Mouse (Mus musculus) lung, adult 18-20 months (tissue): Measurements from ENCODE around the gene Tmem220.
"Not testable (repeated sequence)": the region's sequence is repeated elsewhere in the genome, so short reads cannot be mapped to it uniquely, and the experiment has no call there.

Source experiments
- DNase-seq, 2 experiments: peaks; one replicate each; pipeline ENCODE4 v3.0.0; 2022; ENCODE audit warnings: mixed read lengths in 2 of 2

Tmem220 gene

DNA sequence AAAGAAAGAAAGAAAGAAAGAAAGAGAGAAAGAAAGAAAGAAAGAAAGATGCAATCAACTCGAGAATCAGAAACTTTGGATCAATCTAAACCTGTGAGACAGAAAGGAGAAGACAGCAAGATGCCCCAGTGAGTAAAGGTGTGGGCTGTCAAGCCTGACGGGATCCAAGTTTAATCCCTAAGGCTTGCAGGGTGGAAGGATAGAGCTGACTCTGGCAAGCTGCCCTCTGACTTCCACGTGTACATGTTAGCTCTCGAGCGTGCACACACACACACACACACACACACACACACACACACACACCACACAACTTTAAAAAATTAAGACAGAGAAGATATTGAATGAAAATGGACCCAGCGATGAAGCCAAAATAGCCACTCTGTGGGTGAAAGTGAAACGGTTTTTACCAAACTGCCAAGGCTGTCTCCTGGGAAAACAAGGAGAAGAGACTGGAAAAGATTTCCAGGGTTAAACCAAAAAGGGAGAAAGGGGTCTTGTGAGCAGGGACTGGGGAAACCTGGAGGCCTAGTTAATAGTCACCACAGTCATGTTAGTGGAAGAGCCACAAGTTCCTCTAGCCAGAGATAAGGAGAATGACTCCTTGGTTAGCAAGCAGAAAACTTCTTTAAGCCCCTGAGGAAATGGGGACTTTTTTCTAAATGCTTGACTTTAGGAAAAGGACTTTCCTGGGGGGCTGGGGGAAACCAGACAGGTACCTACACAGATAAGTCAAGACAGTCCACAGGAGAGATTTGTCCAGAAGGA is 5.1 kb upstream of the Tmem220 start:
- no peak for DNase-seq

DNA sequence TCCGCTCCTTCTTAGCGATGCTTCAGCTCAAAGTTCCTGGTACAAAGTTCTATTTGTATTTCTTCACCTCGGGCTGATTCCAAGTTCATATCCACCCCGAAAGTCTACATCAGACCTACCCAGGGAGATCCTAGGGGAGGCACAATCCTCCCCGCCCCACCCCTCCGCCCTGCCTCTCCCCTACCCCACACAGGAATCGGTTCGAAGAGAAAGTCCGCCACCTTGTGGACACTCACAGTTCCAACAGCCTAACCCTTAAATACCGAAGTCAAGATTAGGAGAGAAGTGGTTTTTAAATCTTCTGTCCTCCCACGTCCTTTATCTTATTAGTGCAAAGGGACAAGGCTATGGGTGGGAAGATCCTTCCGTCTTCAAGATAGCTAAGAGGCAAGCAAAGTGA is 4.0 kb upstream of the Tmem220 start:
- DNase-seq: peak; percentile 47 to 71

DNA sequence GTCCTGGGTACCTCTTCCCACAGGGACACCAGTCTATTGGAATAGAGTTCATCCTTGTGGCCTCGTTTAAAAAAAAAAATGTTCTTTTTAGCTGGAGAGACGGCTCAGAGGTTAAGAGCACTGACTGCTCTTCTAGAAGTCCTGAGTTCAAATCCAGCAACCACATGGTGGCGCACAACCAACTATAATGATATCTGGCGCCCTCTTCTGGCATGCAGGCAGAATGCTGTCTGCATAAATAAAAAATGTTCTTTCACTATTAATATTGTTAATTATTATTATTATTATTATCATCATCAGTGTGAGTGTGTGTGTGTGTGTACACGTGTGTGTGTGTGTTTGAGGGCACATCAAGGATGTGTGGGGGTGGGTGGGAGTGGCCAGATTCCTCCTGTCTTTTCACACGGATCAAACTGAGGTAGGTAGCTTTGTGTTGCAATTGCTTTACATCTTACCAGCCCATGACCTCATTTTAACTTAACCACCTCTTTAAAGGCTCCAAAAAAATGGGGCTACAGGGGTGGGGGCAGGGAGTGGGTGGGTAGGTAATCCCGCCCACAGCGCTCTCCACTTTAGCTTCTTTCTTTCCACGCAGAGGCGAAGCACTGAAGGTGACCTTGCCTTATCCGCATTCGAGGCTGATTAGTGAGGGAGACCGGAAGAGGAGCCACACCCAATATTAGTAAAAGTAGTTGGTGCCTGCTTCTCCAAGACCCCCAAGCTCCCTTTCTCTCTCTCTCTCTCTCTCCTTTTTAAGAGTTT is 2.4 kb upstream of the Tmem220 start:
- DNase-seq: no peak

DNA sequence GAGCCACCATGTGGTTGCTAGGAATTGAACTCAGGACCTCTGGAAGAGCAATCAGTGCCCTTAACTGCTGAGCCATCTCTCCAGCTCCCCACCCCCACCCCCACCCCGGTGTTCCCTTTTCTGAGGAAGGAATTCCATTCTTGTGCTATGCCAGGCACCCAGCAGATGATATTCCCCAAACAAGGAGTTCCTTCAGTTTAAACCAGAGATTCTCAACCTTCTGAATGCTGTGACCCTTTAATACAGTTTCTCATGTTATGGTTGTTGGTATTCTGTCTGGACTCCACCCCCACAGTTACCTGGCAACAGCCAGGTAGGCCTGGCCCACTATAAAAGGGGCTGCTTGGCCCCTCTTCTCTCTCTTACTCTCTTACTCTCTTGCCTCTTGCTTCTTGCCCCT is 1.8 kb upstream of the Tmem220 start:
- not testable (repeated sequence) for DNase-seq

DNA sequence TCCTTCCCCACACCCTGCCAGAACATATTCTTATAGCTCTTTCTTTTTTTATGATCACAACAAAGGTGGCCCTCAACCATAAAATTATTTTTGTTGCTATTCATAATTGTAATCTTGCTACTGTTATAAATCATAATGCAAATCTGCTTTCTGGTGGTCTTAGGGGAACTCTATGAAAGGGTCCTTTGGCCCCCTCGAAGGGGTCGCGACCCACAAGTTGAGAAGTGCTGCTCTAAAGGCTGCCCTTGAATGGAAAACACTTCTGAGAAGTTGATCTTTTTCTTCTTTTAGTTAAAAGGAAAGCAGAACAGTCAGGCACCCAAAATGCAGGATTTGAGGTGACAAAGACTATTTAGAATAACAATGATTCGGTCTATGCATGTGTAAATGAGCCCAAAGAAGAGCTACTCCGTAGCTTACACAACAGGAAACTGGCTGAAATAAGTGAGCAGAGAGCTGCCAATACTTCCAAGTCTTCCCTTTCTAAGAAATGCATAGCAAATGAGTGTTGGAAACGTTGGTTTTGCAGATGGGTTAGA is 1.1 kb upstream of the Tmem220 start:
- no peak for DNase-seq

DNA sequence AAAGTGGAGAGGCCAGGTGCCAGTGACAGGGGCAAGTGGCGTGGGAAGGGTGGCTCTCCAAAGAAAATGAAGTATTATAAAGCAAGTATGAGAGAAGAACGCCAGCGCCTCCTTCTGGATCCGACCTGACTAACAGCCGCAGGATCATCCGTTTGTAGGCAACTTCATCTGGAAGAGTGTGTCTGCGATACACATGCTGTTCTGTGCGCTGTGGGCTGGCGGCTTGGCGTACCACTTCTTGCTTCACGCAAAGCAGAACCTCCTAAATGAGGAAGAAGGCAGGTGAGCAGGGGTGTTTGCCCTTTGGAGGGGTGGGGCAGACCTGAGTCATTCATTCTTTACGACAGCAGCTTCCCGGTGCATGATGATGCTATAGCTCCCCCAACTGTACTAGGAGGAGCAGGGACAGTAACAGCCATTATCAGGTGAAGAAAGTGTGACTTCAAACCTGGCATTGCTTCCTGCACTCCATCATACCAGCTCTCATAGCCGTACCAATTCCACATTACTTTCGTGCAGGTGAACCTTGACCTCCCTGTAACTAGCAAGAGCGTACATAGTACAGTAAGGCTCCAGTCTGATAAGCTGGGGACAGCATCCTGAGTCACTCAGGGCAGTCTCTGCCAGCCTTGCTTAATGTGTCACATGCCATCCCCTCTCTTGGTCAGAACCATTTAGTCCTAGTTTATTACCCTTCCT is 6.1 kb downstream of the Tmem220 start:
- DNase-seq: no peak

DNA sequence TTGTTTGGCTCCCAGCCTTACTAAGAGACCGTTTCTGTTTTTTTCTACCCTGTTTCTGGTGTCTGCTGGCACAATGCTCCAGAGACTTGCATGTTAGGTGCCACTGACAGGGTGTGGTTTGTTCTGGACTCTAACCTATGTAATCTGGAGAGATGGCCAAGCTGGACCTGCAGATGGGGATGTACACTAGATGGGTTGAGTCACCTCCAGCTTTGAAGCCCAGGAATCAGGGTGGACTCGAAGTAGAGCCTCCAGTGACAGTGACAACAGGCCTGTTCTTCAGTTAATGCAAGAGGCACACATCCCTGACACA is 6.6 kb downstream of the Tmem220 start:
- no peak for DNase-seq

DNA sequence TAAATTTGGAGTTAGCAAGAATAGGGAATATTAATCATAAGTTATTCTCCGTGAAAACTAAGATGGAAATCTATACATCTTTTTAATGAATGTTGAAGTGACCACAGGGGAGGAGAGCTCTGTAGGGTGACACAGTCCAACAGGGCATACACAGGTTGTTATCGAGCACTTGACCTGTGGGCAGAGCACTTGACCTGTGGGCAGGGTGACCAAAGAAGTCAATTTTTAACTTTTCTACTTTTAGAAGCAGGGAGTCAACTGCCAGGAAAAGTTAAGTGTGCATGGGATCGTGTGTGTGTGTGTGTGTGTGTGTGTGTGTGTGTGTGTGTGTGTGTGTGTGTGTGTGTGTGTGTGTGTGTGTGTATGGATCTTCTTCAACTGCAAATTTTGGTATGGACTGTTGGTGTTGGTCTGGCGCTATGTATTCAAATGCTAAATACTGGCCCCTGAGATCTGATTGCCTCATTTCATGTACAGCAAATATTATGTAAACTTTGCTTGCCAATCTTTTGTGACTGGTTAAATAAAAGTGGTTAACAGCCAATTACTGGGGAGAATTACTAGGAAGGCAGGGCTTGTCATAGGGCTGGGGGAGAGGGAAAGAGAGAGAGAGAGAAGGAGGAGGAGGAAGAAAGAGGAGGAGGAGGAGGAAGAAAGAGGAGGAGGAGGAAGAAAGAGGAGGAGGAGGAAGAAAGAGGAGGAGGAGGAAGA is 10.0 kb downstream of the Tmem220 start:
- peak; percentile 42 to 58 for DNase-seq

DNA sequence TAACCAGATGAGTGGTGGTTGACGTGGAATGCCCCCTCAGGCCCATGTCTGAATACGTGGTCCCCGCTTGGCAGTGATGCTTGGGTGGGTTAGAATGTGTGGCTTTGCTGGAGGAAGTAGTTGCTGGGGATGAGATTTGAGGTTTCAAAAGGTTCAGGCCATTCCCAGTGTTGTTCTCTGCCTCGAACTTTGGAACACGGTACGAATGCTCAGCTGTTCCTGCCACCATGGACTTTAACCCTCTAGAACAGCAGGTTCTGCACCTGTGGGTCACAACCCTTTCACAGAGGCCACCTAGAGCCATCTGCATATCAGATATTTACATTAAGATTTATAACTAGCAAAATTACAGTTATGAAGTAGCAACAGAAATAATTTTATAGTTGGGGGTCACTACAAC is 11.3 kb downstream of the Tmem220 start:
- DNase-seq: no peak

DNA sequence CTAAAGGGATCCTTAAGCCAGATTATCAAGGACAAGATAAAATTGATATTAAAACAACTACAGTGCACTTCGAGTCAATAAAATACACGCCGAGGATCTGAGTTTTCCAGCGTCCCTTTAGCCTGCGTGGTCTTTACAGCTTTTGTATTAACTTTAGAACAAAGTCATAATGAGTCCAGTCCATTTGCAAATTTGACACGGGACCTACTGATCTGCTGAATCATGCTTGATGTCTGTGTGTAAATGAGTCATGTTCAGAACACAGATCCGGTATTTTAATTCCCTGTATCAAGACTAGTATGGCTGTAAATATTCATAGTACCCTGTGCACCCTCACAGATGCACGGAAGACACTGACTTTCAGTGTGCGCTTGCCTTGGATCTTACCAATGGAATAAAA is 11.9 kb downstream of the Tmem220 start:
- DNase-seq: no peak

DNA sequence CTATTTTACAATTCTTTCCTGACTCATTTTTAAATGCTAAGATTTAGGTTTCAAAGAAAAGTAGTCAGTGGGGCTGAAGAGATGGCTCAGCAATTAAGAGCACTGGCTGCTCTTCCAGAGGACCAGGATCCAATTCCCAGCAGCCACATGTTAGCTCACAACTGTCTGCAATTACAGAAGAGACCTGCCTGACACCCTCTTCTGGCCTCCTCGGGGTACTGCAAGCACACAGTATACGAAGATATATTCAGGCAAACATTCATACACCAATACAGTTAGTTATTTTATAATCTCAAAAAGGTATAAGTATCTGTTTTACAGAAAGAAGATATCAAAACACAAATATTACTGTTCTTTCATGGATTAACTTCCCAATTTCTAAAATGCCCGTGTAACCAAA is 14.8 kb downstream of the Tmem220 start:
- no peak for DNase-seq

DNA sequence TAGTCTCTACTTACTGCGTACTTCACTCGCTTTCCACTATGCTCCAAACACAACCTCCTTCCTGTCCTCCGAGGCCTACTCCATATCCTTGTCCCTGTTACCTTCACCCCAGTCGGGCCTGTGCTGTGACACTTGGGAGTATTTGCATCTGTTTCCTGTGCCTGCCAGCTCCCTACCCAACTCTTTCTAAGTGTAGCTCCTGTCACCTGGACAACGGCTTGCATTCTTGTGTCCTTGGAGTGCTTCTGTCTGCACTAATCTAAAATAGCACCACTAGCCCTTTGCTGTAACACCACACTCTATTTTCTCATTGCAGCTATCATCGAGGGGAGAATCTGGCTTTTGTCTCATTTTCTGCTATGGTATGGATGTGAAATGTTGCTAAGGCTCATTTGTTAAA is 15.5 kb downstream of the Tmem220 start:
- DNase-seq: no peak

DNA sequence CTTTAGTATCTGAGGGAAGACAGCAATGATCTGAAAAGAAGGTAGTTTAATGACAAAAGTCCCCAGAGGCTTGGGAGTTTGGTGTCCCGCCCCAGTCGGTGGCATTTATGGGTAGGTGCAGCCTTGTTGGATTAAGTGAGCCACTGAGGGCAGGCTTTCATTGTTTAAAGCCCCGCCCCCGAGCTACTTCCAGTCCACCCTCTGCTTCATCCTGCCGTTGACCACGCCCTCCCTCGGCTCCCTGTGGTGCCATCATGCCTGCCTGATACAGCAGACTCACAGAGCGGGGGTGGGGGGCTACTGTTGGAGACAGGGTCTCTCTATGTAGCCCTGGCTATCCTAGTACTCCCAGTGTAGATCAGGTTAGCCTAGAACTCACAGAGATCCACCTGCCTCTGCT is 18.1 kb downstream of the Tmem220 start:
- DNase-seq: no peak

DNA sequence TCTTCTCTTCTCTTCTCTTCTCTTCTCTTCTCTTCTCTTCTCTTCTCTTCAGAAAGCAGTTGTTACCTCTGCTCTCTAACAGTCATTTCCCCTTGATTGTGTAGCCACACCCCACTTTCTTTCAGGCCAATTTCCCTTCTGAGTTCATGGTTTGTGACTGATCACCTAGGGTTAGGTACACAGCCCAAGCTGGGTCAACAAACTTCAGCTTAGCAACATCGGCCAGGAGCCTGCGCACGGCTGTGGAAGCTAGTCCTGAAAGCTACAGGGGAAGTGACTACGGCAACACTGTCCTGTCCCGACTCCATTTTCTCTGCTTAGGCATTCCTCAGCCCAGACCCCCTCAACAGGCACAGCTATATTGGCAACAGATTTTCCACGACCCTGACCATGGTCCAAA is 20.0 kb downstream of the Tmem220 start:
- DNase-seq: peak; percentile 47 to 72

DNA sequence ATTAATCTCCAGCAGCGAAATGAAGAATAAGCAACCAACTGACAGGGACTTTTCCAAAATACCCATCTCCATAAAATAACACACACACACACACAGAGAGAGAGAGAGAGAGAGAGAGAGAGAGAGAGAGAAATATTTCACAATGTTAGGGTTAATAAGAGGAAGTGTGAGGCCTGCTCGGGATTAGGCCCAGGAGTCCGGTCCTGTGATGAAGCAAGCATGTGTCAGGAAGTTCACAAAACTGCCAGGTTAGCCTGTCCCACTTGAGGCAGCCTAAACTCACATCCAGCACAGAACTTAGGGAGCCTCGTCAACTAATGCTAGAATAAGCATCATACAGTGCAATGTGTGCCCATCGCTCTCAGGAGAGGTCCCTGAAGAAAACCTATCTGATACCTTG is 22.2 kb downstream of the Tmem220 start:
- DNase-seq: no peak

DNA sequence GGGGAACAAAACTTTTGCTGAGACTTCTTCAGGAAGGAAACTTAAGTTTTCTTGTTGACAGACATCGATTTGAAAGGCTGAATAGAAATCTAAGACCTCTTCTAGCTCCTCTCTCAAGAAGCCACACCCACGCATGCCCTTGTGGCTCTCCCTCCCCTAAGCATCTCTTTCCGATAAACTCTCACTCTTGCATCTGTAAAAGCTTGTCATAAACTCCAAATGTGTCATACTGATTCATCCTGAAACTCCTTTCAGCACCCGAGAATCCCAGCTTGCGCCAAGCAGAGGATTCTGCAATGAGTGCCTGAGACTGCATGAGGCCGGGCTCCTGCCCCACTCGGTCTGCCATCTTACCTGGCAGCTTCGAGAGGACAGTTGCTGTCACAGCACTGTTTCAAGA is 23.5 kb downstream of the Tmem220 start:
- no peak for DNase-seq

DNA sequence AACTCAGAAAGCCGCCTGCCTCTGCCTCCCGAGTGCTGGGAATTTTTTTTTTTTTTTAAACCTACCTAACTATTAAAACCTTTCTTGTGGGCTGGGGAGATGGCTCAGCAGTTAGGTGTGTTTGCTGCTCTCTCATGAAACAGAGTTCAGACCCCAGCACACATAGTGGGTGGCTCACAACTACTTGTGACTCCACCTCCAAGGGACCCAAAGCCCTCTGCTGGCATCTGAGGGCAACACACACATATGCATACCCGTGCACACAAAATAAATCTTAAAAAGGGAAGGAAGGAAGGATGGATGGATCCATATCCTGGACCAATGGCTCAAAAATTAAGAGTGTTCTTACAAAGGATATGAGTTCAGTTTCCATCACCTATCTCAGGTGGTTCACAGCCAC is 24.3 kb downstream of the Tmem220 start:
- no peak for DNase-seq

DNA sequence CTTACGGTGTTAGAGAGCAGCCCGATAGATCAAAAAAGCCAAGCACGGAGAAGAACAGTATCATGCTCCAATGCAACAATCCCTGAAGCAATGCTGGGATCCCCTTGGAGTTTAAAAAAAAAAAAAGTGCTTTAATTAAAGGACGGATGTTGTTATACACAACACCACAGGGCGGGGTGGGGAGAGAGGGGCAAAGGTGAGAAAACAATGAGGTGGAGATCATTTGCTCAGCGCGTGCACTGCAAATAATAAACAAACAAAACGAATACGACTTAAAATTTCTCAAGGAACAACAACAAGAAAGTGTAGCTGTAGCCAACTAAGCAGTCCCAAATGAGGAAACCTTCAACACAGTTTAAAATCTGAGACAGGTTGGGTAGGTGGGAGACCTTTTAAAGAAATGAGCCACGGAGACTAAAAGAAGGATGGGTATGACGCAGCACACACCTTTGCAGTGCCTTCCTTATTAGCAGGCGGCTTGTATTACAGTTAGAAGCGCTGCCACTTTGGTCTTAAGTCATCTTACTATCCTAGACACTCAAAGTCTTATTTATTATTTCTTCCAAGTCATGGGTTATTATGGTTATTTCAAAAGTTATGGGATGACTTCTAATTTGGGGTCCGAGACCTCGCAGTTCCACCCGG is 26.8 kb downstream of the Tmem220 start:
- DNase-seq: no peak

DNA sequence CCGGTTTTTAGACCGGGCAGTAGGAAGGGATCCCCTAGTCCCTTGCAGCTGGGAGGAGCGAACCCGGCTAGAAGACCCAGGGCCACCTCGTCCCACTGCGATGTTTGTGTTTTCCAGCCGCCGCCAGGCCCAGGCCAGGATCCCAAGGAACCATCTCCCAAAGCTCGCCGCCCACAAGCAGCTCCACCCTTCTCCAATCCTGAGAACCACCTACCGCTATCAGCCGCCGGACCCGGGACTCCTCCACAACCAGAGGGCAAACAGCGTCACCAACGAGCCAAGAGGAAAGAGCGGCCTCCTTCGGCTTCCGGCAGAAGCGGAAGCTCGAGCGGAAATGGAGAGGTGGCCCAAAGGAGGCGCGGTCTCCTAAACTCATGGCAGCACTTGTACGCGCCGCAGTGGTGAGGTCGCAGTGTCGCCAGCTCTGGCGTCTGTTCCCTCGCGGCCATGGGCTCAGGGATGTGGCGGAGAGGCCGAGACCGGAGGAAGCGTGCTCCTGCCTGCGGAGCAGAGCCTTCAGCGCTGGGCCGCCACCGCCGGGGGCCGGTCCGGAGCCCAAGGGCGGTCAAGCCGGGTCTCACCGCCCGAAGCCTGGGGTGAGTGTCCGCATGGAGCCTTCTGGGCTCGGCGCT is 27.5 kb downstream of the Tmem220 start, which contains the start of the genes Adprm and Sco1:
Gene Adprm (minus strand): TSS at position 274 of the 632 bp plus-strand sequence.
Gene Sco1 (plus strand): TSS at position 350 of the 632 bp plus-strand sequence.
- DNase-seq: peak; percentile 93 to 95

DNA sequence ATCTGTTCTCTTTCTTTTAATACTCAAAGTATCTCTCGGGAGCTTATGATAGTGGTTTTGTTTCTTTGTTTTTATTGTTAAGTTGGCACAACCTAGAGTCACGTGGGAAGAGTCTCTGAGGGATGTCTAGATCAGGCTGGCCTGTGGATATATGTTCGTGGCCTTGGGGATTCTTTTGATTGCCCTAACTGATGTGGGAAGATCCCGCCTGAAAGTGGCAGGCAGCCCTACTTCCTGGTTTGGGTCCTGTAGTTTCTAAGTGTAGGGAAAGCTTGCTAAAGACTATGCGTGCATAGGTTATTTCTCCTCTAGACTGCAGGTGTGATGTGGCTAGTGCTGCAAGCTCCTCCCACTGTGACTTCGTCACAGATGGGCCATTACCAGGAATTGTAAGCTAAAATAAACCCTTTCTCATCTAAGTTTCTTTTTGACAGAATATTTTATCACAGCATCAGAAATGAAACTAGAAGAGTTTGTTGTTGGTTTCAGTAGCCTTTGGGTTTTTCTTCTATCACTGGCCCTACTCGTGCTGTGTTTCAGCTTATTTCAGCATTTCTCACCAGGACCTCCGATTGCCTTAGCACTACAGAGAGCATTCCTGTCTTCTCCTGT is 29.9 kb downstream of the Tmem220 start:
- DNase-seq: no peak

DNA sequence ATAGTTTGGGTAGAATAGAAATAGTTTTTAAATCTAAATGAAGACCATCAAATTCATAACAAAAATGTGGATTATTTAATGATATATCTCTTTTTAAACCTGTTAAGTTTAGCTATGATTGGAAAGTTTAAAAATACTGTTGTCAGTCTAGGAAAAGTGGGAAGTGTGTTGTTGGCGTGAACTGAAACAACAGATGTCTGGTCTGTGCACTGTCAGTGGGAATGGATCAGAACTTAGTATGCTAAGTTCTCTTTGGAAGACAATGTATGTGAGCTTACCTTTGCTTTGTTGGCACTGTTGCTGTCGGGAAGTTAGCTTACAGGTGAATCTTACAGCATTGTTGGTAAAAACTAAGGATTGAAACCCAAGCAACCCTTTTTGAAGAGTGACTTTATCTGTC is 36.4 kb downstream of the Tmem220 start:
- no peak for DNase-seq
